Mouse (Mus musculus) ES-Bruce4 (cell line): ENCODE measurements around the gene Psmg1. TPM values are rescaled to one million over a fixed set of nuclear protein-coding genes. Genes with fewer than 3 reads are reported as not detected.

Source experiments
- H3K27ac ChIP-seq: 2 replicates; pipeline ENCODE4 v1.5.1; 2012; ENCODE audit warnings: low read length, inconsistent platforms; ENCODE audit not compliant: insufficient read depth
- H3K27me3 ChIP-seq: 2 replicates; pipeline ENCODE4 v1.6.1; 2012; ENCODE audit warnings: mild to moderate bottlenecking, low read length, inconsistent platforms; ENCODE audit not compliant: control insufficient read depth, poor library complexity, insufficient read depth, severe bottlenecking
- H3K36me3 ChIP-seq: 2 replicates; pipeline ENCODE4 v1.6.1; 2012; ENCODE audit warnings: inconsistent platforms, mild to moderate bottlenecking, low read length, moderate library complexity; ENCODE audit not compliant: control insufficient read depth, poor library complexity, insufficient read depth, severe bottlenecking
- H3K4me1 ChIP-seq: one replicate; pipeline ENCODE4 v1.8.1; 2011; ENCODE audit warnings: low read length; ENCODE audit not compliant: control insufficient read depth, insufficient read depth
- H3K4me3 ChIP-seq: 2 replicates; pipeline ENCODE4 v1.5.1; 2011; ENCODE audit warnings: low read depth, mild to moderate bottlenecking, low read length
- H3K9ac ChIP-seq: 2 replicates; pipeline ENCODE4 v1.6.1; 2012; ENCODE audit warnings: low read depth, mild to moderate bottlenecking, inconsistent platforms; ENCODE audit not compliant: poor library complexity, severe bottlenecking
- H3K9me3 ChIP-seq: replicated peaks from 2 replicates; pipeline ENCODE4 v1.6.1; 2012; ENCODE audit warnings: mild to moderate bottlenecking, low read length, inconsistent platforms; ENCODE audit not compliant: control insufficient read depth, poor library complexity, insufficient read depth, severe bottlenecking
- CTCF ChIP-seq: IDR thresholded peaks from one replicate; pipeline ENCODE4 v1.8.1; 2011; ENCODE audit warnings: low read depth, low read length
- EP300 ChIP-seq: IDR thresholded peaks from 2 replicates; pipeline ENCODE4 v1.6.1; 2011; ENCODE audit warnings: low read depth, low read length; ENCODE audit not compliant: insufficient read depth
- POLR2A ChIP-seq: IDR thresholded peaks from one replicate; pipeline ENCODE4 v1.8.1; 2011; ENCODE audit warnings: low read length; ENCODE audit not compliant: insufficient read depth
- polyA plus RNA-seq: library from polyadenylated mRNA; stranded (reverse); fragments of >200 nt; gene quantifications from 2 replicates; pipeline ENCODE4 v1.2.4, GENCODE M21; 2011; ENCODE audit warnings: low read depth; ENCODE audit not compliant: missing spikeins, insufficient read depth, insufficient read length

Psmg1 gene
- polyA plus RNA-seq, 1 experiment: 94.9 TPM

DNA sequence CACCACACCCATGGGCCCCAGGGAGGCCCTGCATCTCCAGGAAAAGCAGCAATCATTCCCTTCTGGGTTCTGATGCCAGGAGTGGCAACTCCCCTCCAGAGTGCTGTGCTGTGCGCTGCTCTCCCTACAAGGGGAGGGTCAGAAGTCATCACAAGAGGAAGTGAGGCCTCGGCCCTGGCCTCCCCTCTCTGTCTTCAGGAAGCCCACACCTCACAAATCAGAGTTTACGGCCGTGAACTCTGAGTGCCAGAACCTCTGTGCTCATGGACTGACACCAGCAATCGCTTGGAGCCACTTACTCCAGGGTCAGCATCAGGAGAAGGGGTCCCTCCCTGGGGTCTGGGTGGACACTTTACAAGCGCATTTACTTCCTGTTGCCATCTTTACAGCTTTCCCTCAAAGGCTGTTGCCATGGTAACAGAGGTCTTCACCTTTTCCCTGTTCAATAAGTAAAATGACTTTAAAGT is 55.2 kb downstream of the Psmg1 start:
- H3K4me1 ChIP-seq: no peaks in the 10 kb centered on the region
- no peak overlapping the region for H3K27ac ChIP-seq
- no peaks in the 10 kb centered on the region; the same call in 1 of the 2 replicates for H3K9me3 ChIP-seq
- no peaks in the 10 kb centered on the region for H3K27me3 ChIP-seq
- H3K9ac ChIP-seq: no peak overlapping the region
- no peaks in the 10 kb centered on the region for H3K36me3 ChIP-seq
- no peak overlapping the region for H3K4me3 ChIP-seq
- TF ChIP-seq POLR2A: no peak
- no peak for TF ChIP-seq CTCF
- no peak for TF ChIP-seq EP300

DNA sequence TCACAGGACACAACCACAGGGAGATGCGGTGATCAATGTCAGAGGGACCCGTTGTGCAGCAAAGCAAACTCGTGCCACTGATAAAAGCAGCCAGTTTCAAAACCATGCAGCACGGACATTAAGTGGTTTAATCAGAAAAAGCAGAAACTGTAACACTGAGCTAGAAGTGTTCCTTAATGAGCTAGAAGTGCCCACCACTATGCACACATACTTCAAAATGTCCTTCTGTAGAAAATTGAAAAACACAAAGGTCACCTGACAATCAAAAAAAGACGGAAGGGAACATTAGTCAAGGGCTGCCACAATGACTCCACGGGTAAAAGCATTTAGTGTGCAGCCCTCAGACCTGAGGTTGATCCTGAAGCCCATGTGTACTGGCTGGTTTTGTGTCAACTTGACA is 57.9 kb downstream of the Psmg1 start:
- no peak overlapping the region for H3K9ac ChIP-seq
- no peaks in the 10 kb centered on the region for H3K9me3 ChIP-seq
- no peaks in the 10 kb centered on the region for H3K36me3 ChIP-seq
- H3K4me3 ChIP-seq: no peak overlapping the region
- no peak overlapping the region for H3K27ac ChIP-seq
- no peaks in the 10 kb centered on the region for H3K27me3 ChIP-seq
- no peak for TF ChIP-seq CTCF
- H3K4me1 ChIP-seq: no peaks in the 10 kb centered on the region

DNA sequence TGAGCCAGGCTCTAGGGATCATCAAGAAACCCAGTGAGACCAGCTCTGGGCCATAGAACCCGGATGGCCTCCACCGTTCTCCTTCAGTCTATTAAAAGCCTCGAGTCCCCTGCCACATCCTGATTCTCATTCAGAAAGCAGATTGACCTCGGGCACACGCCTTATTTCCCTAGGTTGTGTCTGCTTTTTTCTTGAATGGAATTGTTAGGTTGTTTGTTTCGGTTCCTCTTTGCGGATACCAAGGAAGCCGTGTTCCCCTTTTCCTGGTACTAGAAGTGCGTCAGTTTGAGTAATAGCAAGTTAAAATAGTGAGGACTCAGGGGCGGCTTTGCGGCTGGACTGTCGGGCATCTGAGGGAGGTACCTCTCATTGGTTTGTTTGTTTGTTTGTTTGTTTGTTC is 59.3 kb downstream of the Psmg1 start:
- Histone ChIP-seq H3K9ac (no peak overlapping the region), H3K36me3 (no peaks in the 10 kb centered on the region), H3K27ac (no peak overlapping the region), H3K27me3 (no peaks in the 10 kb centered on the region), H3K4me1 (no peaks in the 10 kb centered on the region), H3K9me3 (no peaks in the 10 kb centered on the region), H3K4me3 (no peak overlapping the region)
- TF ChIP-seq POLR2A (no peak), CTCF (no peak), EP300 (no peak)

Other genes starting within 250 kb of the Psmg1 start
- 184 and 200 TPM in 2 replicates for gene Brwd1, start 91.6 kb upstream of the Psmg1 start, polyA plus RNA-seq
- gene Hmgn1, start 136.8 kb upstream of the Psmg1 start, polyA plus RNA-seq: 284 and 309 TPM in 2 replicates
- 23.2 and 24.0 TPM in 2 replicates for gene Wrb, start 154.4 kb upstream of the Psmg1 start, polyA plus RNA-seq
- 0.25 TPM in 1 of 2 replicates, not detected in the other for gene Lca5l, start 201.3 kb upstream of the Psmg1 start, polyA plus RNA-seq
- gene Sh3bgr, start 209.5 kb upstream of the Psmg1 start, polyA plus RNA-seq: 1.6 and 5.6 TPM in 2 replicates
- not detected in 2 replicates for gene B3galt5, start 244.8 kb upstream of the Psmg1 start, polyA plus RNA-seq